Comparison of ENCODE assay signal across 9 mouse cellular contexts in genomic region chr10:127379654-127380053, GRCm38 (mm10). TPM values are rescaled to one million over a fixed set of nuclear protein-coding genes. Genes with fewer than 3 reads are reported as not detected.
DNase-seq lines count a peak whose midpoint lies in the region; ATAC-seq and TF ChIP-seq lines count a peak whose summit lies in the region.
"Had no signal": no experiment of that assay in that cellular context is flagged by ENCODE, and none has a peak within 500 bp of the region (broad histone marks: within the 10 kb centered on the region; RNA-seq: fewer than 3 reads in every experiment).

No protein-coding gene starts in this region.

- H3K4me2 ChIP-seq in heart, embryonic 11.5 days = peak overlapping the region; percentile 57
- peak overlapping the region; percentile 59; the same call in 1 of the 2 replicates for H3K4me2 ChIP-seq in CH12.LX (ENCODE audit: insufficient read depth, low read depth, poor library complexity, severe bottlenecking)
- peak overlapping the region; percentile 58 for H3K4me2 ChIP-seq in forebrain, embryonic 14.5 days (ENCODE audit: low read length)
- peak overlapping the region; percentile 88 for H3K4me2 ChIP-seq in liver, embryonic 14.5 days (ENCODE audit: low read depth)

- H3K4me1 ChIP-seq in heart, embryonic 11.5 days (ENCODE audit: control insufficient read depth, insufficient read depth, low read length) = peaks cover 14% of the 10 kb centered on the region
- peaks cover 2 to 18% of the 10 kb centered on the region in 2 experiments; a peak in 3 of 4 replicates for H3K4me1 ChIP-seq in CH12.LX (ENCODE audit: control insufficient read depth in 1 of 2, insufficient read depth in 2 of 2)
- peaks cover 9% of the 10 kb centered on the region for H3K4me1 ChIP-seq in forebrain, embryonic 14.5 days (ENCODE audit: control insufficient read depth, insufficient read depth, low read length)
- peaks cover 3 to 12% of the 10 kb centered on the region in 2 experiments; a peak in 3 of 4 replicates for H3K4me1 ChIP-seq in liver, embryonic 14.5 days (replicated peaks; ENCODE audit: control insufficient read depth in 2 of 2, insufficient read depth in 2 of 2, low read length in 1 of 2)

- intact Hi-C loops in heart, postnatal 14 days (cut with DNase I) = loop anchor here (5.0 kb wide), 1 partner anchor 43 kb away; no protein-coding TSS in a partner anchor

- H3K79me2 ChIP-seq in CH12.LX (replicated peaks; ENCODE audit: control insufficient read depth, extremely low read depth, insufficient read depth, poor library complexity, severe bottlenecking) = peaks cover 13% of the 10 kb centered on the region

- no peak for TF ChIP-seq RAD21 in CH12.LX (IDR thresholded peaks at IDR 0.05; ENCODE audit: low read depth, low read length)

- ATAC-seq in heart, embryonic 11.5 days (replicated peaks; ENCODE audit: insufficient number of reproducible peaks, low FRiP score, low TSS enrichment) = no peak
- ATAC-seq in forebrain, embryonic 14.5 days = no peak
- ATAC-seq in liver, embryonic 14.5 days (ENCODE audit: insufficient read depth) = no peak

- no peaks in the 10 kb centered on the region for H3K9me3 ChIP-seq in heart, embryonic 11.5 days (replicated peaks; ENCODE audit: control insufficient read depth, low read length)
- peaks cover 4% of the 10 kb centered on the region for H3K9me3 ChIP-seq in CH12.LX (replicated peaks; ENCODE audit: low read length)
- H3K9me3 ChIP-seq in forebrain, embryonic 14.5 days (replicated peaks; ENCODE audit: control insufficient read depth, low read length) = no peaks in the 10 kb centered on the region
- H3K9me3 ChIP-seq in liver, embryonic 14.5 days (ENCODE audit: control insufficient read depth, low read length) = no peaks in the 10 kb centered on the region

- no peak for TF ChIP-seq POLR2A in CH12.LX (IDR thresholded peaks at IDR 0.05; ENCODE audit: low read depth, low read length)

- 87% methylated on average over 8 of the region's 8 CpGs for WGBS in heart, embryonic 11.5 days (ENCODE audit: insufficient replicate concordance)
- 87% methylated on average over 8 of the region's 8 CpGs for WGBS in forebrain, embryonic 14.5 days
- WGBS in liver, embryonic 14.5 days (ENCODE audit: insufficient replicate concordance) = 58% methylated on average over 8 of the region's 8 CpGs

- no peaks in the 10 kb centered on the region for H3K36me3 ChIP-seq in heart, embryonic 11.5 days (ENCODE audit: control insufficient read depth, insufficient read depth, low read length)
- H3K36me3 ChIP-seq in CH12.LX (replicated peaks in 1 of 2; ENCODE audit: control insufficient read depth in 1 of 2, insufficient read depth in 1 of 2, low read length in 1 of 2) = peaks cover 0 to 8% of the 10 kb centered on the region in 2 experiments
- no peaks in the 10 kb centered on the region for H3K36me3 ChIP-seq in forebrain, embryonic 14.5 days (ENCODE audit: control insufficient read depth, insufficient read depth, low read length)
- H3K36me3 ChIP-seq in liver, embryonic 14.5 days (replicated peaks; ENCODE audit: control insufficient read depth, insufficient read depth, low read depth) = no peaks in the 10 kb centered on the region

- TF ChIP-seq EP300 in CH12.LX (IDR thresholded peaks at IDR 0.05; ENCODE audit: low read length) = no peak
- TF ChIP-seq EP300 in liver, embryonic 14.5 days (IDR thresholded peaks at IDR 0.05; ENCODE audit: low read depth) = no peak

- TF ChIP-seq CTCF in CH12.LX (conservative IDR thresholded peaks at IDR 0.05 in 1 of 2, IDR thresholded peaks at IDR 0.05 in 1 of 2; ENCODE audit: low read depth in 2 of 2, low read length in 2 of 2) = no peak
- no peak for TF ChIP-seq CTCF in liver, embryonic 14.5 days (IDR thresholded peaks at IDR 0.05; ENCODE audit: low read depth)

- dilution Hi-C loops in CH12.LX (cut with MboI; ENCODE audit: extremely low pct_ligation_motif_present, extremely low pct_unique_long_range_greater_than_20kb, low sequenced_read_pairs) = no loop called here

- no peak overlapping the region for H3K9ac ChIP-seq in heart, embryonic 11.5 days (ENCODE audit: low read depth, low read length)
- H3K9ac ChIP-seq in CH12.LX (ENCODE audit: insufficient read depth, low read depth) = peak overlapping the region; percentile 75
- H3K9ac ChIP-seq in forebrain, embryonic 14.5 days (ENCODE audit: low read length) = peak overlapping the region; percentile 91
- H3K9ac ChIP-seq in liver, embryonic 14.5 days (replicated peaks) = peak overlapping the region; percentile 76

- H3K27me3 ChIP-seq in heart, embryonic 11.5 days (ENCODE audit: control insufficient read depth, insufficient read depth, low read length) = no peaks in the 10 kb centered on the region
- no peaks in the 10 kb centered on the region for H3K27me3 ChIP-seq in CH12.LX (replicated peaks)
- no peaks in the 10 kb centered on the region for H3K27me3 ChIP-seq in forebrain, embryonic 14.5 days (replicated peaks; ENCODE audit: control insufficient read depth, insufficient read depth, low read length)
- no peaks in the 10 kb centered on the region for H3K27me3 ChIP-seq in liver, embryonic 14.5 days (ENCODE audit: control insufficient read depth, insufficient read depth, low read length)

- DNase-seq in heart, postnatal 14 days = no peak
- no peak for DNase-seq in CH12.LX (ENCODE audit: extremely low read depth)
- DNase-seq in forebrain, embryonic 14.5 days (ENCODE audit: low spot score) = no peak
- DNase-seq in liver, embryonic 14.5 days (ENCODE audit: low read depth in 3 of 3, low spot score in 3 of 3) = no peak
- DNase-seq in Muller cell, postnatal 12 days (ENCODE audit: inconsistent ontology term) = no peak
- no peak for DNase-seq in cerebellum, postnatal 36 days
- DNase-seq in layer of hippocampus, postnatal 10 days (ENCODE audit: low spot score in 2 of 2) = no peak

- peak overlapping the region; percentile 60 for H3K4me3 ChIP-seq in heart, embryonic 11.5 days (ENCODE audit: low read depth, low read length)
- H3K4me3 ChIP-seq in CH12.LX (replicated peaks in 1 of 3; ENCODE audit: low read depth in 2 of 3, low read length in 2 of 3, poor library complexity in 1 of 3) = peak overlapping the region; percentile 61 to 72 (median 69)
- H3K4me3 ChIP-seq in forebrain, embryonic 14.5 days (ENCODE audit: low read depth, low read length) = peak overlapping the region; percentile 63
- H3K4me3 ChIP-seq in liver, embryonic 14.5 days (ENCODE audit: insufficient read depth in 1 of 2, low read depth in 2 of 2, low read length in 2 of 2) = peak overlapping the region; percentile 87 to 91

- H3K27ac ChIP-seq in heart, embryonic 11.5 days (ENCODE audit: low read depth, low read length) = no peak overlapping the region
- H3K27ac ChIP-seq in CH12.LX (ENCODE audit: insufficient read depth, low read depth) = no peak overlapping the region
- peak overlapping the region; percentile 96; the same call in 1 of the 2 replicates for H3K27ac ChIP-seq in forebrain, embryonic 14.5 days (ENCODE audit: low read depth, low read length)
- H3K27ac ChIP-seq in liver, embryonic 14.5 days = no peak overlapping the region

- in situ Hi-C loops in CH12.LX (cut with MboI; ENCODE audit: low pct_ligation_motif_present, low pct_unique_long_range_greater_than_20kb, low sequenced_read_pairs) = no loop called here

RNA-seq across cellular contexts. Expression of gene R3hdm2, which starts 0.5 kb away (rescaled TPM):
- 27.7 and 30.3 TPM in 2 replicates for polyA plus RNA-seq in heart, embryonic 11.5 days (2014; fragmentation: Nextera tagmentation; extraction: Ambion mirVana)
- 100 to 1,000 TPM; 115 to 120 TPM for total RNA-seq in heart, postnatal 14 days (2021)
- 7.3 and 8.7 TPM in 2 replicates for total RNA-seq in CH12.LX (2012; rRNA removed)
- total RNA-seq in CH12.LX (2014; rRNA removed) = 4.2 and 7.0 TPM in 2 replicates
- 23.6 and 29.2 TPM in 2 replicates for polyA plus RNA-seq in CH12.LX (2012; ENCODE audit: insufficient read length, low read depth)
- 24.2 and 32.4 TPM in 2 replicates for polyA plus RNA-seq in forebrain, embryonic 14.5 days (2014; fragmentation: Nextera tagmentation; extraction: Ambion mirVana)
- polyA plus RNA-seq in liver, embryonic 14.5 days (2012; rRNA removed) = 10.9 and 16.2 TPM in 2 replicates
- polyA plus RNA-seq in liver, embryonic 14.5 days (2014; fragmentation: Nextera tagmentation; extraction: Ambion mirVana) = 9.0 and 14.0 TPM in 2 replicates
- total RNA-seq in layer of hippocampus, postnatal 10 days (2021) = 100 to 1,000 TPM; 174 to 178 TPM

RNA-seq across cellular contexts. Expression of gene Inhbc, which starts 9.4 kb away (rescaled TPM):
- polyA plus RNA-seq in heart, embryonic 11.5 days (2014; fragmentation: Nextera tagmentation; extraction: Ambion mirVana) = 0.19 TPM in 1 of 2 replicates, not detected in the other
- not detected for total RNA-seq in heart, postnatal 14 days (2021)
- total RNA-seq in CH12.LX (2012; rRNA removed) (0.08 and 0.38 TPM in 2 replicates), CH12.LX (2014; rRNA removed) (not detected in 2 replicates)
- 0.20 TPM in 1 of 2 replicates, not detected in the other for polyA plus RNA-seq in CH12.LX (2012; ENCODE audit: insufficient read length, low read depth)
- not detected in 2 replicates for polyA plus RNA-seq in forebrain, embryonic 14.5 days (2014; fragmentation: Nextera tagmentation; extraction: Ambion mirVana)
- polyA plus RNA-seq in liver, embryonic 14.5 days (2012; rRNA removed) = 1.5 and 2.0 TPM in 2 replicates
- polyA plus RNA-seq in liver, embryonic 14.5 days (2014; fragmentation: Nextera tagmentation; extraction: Ambion mirVana) = 2.1 and 2.4 TPM in 2 replicates
- not detected for total RNA-seq in layer of hippocampus, postnatal 10 days (2021)
- total RNA-seq: layer of hippocampus, postnatal 14 days had no signal

RNA-seq across cellular contexts. Expression of gene Inhbe, which starts 25.4 kb away (rescaled TPM):
- 0.06 TPM in 1 of 2 replicates, not detected in the other for polyA plus RNA-seq in heart, embryonic 11.5 days (2014; fragmentation: Nextera tagmentation; extraction: Ambion mirVana)
- not detected for total RNA-seq in heart, postnatal 14 days (2021)
- total RNA-seq in CH12.LX (2012; rRNA removed) (1.3 and 2.6 TPM in 2 replicates), CH12.LX (2014; rRNA removed) (0.85 and 0.89 TPM in 2 replicates)
- polyA plus RNA-seq in CH12.LX (2012; ENCODE audit: insufficient read length, low read depth) = 0.65 and 0.83 TPM in 2 replicates
- not detected in 2 replicates for polyA plus RNA-seq in forebrain, embryonic 14.5 days (2014; fragmentation: Nextera tagmentation; extraction: Ambion mirVana)
- 0.59 and 0.61 TPM in 2 replicates for polyA plus RNA-seq in liver, embryonic 14.5 days (2012; rRNA removed)
- polyA plus RNA-seq in liver, embryonic 14.5 days (2014; fragmentation: Nextera tagmentation; extraction: Ambion mirVana) = 0.28 and 0.38 TPM in 2 replicates
- not detected for total RNA-seq in layer of hippocampus, postnatal 10 days (2021)

RNA-seq across cellular contexts. Expression of gene Gli1, which starts 37.9 kb away (rescaled TPM):
- 0.65 and 1.2 TPM in 2 replicates for polyA plus RNA-seq in heart, embryonic 11.5 days (2014; fragmentation: Nextera tagmentation; extraction: Ambion mirVana)
- 1 to 10 TPM; 1.4 to 2.4 TPM for total RNA-seq in heart, postnatal 14 days (2021)
- 0.13 and 0.42 TPM in 2 replicates for total RNA-seq in CH12.LX (2012; rRNA removed)
- not detected in 2 replicates for total RNA-seq in CH12.LX (2014; rRNA removed)
- polyA plus RNA-seq in CH12.LX (2012; ENCODE audit: insufficient read length, low read depth) = 0.10 and 0.14 TPM in 2 replicates
- polyA plus RNA-seq in forebrain, embryonic 14.5 days (2014; fragmentation: Nextera tagmentation; extraction: Ambion mirVana) = 0.55 and 1.0 TPM in 2 replicates
- 1.1 and 1.4 TPM in 2 replicates for polyA plus RNA-seq in liver, embryonic 14.5 days (2012; rRNA removed)
- 0.15 and 0.27 TPM in 2 replicates for polyA plus RNA-seq in liver, embryonic 14.5 days (2014; fragmentation: Nextera tagmentation; extraction: Ambion mirVana)
- total RNA-seq in layer of hippocampus, postnatal 10 days (2021) = 1 to 10 TPM; 1.7 to 3.1 TPM

RNA-seq across cellular contexts. Expression of gene Arhgap9, which starts 57.9 kb away (rescaled TPM):
- 1.7 TPM in 2 replicates for polyA plus RNA-seq in heart, embryonic 11.5 days (2014; fragmentation: Nextera tagmentation; extraction: Ambion mirVana)
- 1 to 10 TPM; 3.1 to 4.5 TPM for total RNA-seq in heart, postnatal 14 days (2021)
- total RNA-seq in CH12.LX (2012; rRNA removed) (32.5 and 33.7 TPM in 2 replicates), CH12.LX (2014; rRNA removed) (32.4 and 34.0 TPM in 2 replicates)
- 42.4 and 44.7 TPM in 2 replicates for polyA plus RNA-seq in CH12.LX (2012; ENCODE audit: insufficient read length, low read depth)
- 0.70 and 1.2 TPM in 2 replicates for polyA plus RNA-seq in forebrain, embryonic 14.5 days (2014; fragmentation: Nextera tagmentation; extraction: Ambion mirVana)
- polyA plus RNA-seq in liver, embryonic 14.5 days (2012; rRNA removed) = 7.3 and 8.8 TPM in 2 replicates
- polyA plus RNA-seq in liver, embryonic 14.5 days (2014; fragmentation: Nextera tagmentation; extraction: Ambion mirVana) = 12.4 and 13.4 TPM in 2 replicates
- 1 to 10 TPM; 1.1 to 1.2 TPM for total RNA-seq in layer of hippocampus, postnatal 10 days (2021)
